Mouse (Mus musculus) skeletal muscle tissue, adult 2 months (tissue): ENCODE data around the gene Tcf12.

Experiments
- DNase-seq: peaks from one replicate; pipeline ENCODE4 v3.0.0-alpha.2; 2012; ENCODE audit warnings: low read depth, low spot score

The Tcf12 gene

GRCm38 (mm10) chr9:71982826-71983225, 128.8 kb downstream of the Tcf12 start:
- no peak for DNase-seq

- no peak for DNase-seq
Observed at GRCm38 (mm10) chr9:71981071-71981470, 130.6 kb downstream of the Tcf12 start.

GRCm38 (mm10) chr9:71980579-71980978, 131.1 kb downstream of the Tcf12 start:
- DNase-seq: no peak

GRCm38 (mm10) chr9:71978886-71979285, 132.8 kb downstream of the Tcf12 start:
- DNase-seq: no peak

GRCm38 (mm10) chr9:71976034-71976433, 135.6 kb downstream of the Tcf12 start:
- no peak for DNase-seq

GRCm38 (mm10) chr9:71975141-71975540, 136.5 kb downstream of the Tcf12 start:
- DNase-seq: no peak

- no peak for DNase-seq
Observed at GRCm38 (mm10) chr9:71974541-71974959, 137.1 kb downstream of the Tcf12 start.

- no peak for DNase-seq
Observed at GRCm38 (mm10) chr9:71964039-71964438, 147.6 kb downstream of the Tcf12 start.

- no peak for DNase-seq
Observed at GRCm38 (mm10) chr9:71960026-71960396, 151.7 kb downstream of the Tcf12 start.

GRCm38 (mm10) chr9:71959259-71960025, 152.2 kb downstream of the Tcf12 start:
- peak; percentile 74 for DNase-seq

GRCm38 (mm10) chr9:71953217-71953616, 158.5 kb downstream of the Tcf12 start:
- DNase-seq: no peak

GRCm38 (mm10) chr9:71952621-71953076, 159.0 kb downstream of the Tcf12 start:
- DNase-seq: no peak

- no peak for DNase-seq
Observed at GRCm38 (mm10) chr9:71951926-71952325, 159.7 kb downstream of the Tcf12 start.

GRCm38 (mm10) chr9:71951341-71951740, 160.3 kb downstream of the Tcf12 start:
- DNase-seq: no peak

GRCm38 (mm10) chr9:71944801-71945200, 166.9 kb downstream of the Tcf12 start:
- DNase-seq: no peak

- no peak for DNase-seq
Observed at GRCm38 (mm10) chr9:71942424-71942823, 169.2 kb downstream of the Tcf12 start.

- DNase-seq: no peak
Observed at GRCm38 (mm10) chr9:71940016-71940415, 171.7 kb downstream of the Tcf12 start.

GRCm38 (mm10) chr9:71936199-71936598, 175.5 kb downstream of the Tcf12 start:
- DNase-seq: no peak

GRCm38 (mm10) chr9:71934833-71935232, 176.8 kb downstream of the Tcf12 start:
- DNase-seq: no peak

GRCm38 (mm10) chr9:71931965-71932364, 179.7 kb downstream of the Tcf12 start:
- no peak for DNase-seq

- no peak for DNase-seq
Observed at GRCm38 (mm10) chr9:71931358-71931715, 180.3 kb downstream of the Tcf12 start.

- DNase-seq: no peak
Observed at GRCm38 (mm10) chr9:71930431-71931357, 181.0 kb downstream of the Tcf12 start.

- no peak for DNase-seq
Observed at GRCm38 (mm10) chr9:71916662-71916953, 195.1 kb downstream of the Tcf12 start.
